Mouse (Mus musculus) heart, adult 2 months (tissue): ENCODE measurements around the gene Vps37d.

Source experiments
- EP300 ChIP-seq: fragments of 200-500 bp; IDR thresholded peaks from 2 replicates; pipeline ENCODE4 v1.6.1; 2011; ENCODE audit warnings: low read depth, low read length, control low read depth; ENCODE audit not compliant: insufficient read depth
- POLR2A ChIP-seq: fragments of 200-500 bp; IDR thresholded peaks from 2 replicates; pipeline ENCODE4 v1.6.1; 2011; ENCODE audit warnings: mild to moderate bottlenecking, low read depth, low read length, control low read depth; ENCODE audit not compliant: insufficient read depth

DNA sequence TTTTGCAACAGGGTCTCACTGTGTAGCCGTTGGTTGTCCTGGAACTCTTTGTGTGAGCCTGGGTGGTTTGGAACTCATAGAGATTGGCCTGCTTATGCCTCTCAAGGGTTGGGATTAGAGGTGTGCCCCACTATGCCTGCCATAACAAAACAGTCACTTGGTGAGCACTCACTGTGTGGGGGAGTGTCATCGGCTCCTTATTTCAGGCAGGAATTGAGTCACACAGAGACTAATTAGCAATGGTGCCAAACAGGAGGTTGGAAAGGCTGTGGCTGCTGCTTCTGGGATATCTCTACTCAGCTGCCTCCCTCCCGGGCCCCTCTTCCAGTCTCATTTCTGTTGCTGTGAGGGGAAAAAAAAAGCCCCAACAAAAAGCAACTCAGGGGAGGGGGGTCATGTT is 33.5 kb downstream of the Vps37d start:
- TF ChIP-seq POLR2A (no peak), EP300 (no peak)
